Mouse (Mus musculus) left cerebral cortex, adult 2 months (tissue): ENCODE measurements around the gene Pik3r5. TPM values are rescaled to one million over a fixed set of nuclear protein-coding genes. Genes with fewer than 3 reads are reported as not detected.

Experiments used
- DNase-seq, 2 experiments: peaks; one replicate each; pipeline ENCODE4 v3.0.0; 2021 to 2022; ENCODE audit warnings: low spot score in 2 of 2, mixed read lengths in 1 of 2; ENCODE audit errors: extremely low spot score in 1 of 2
- H3K27ac ChIP-seq: fragments of 200-600 bp; 2 replicates; pipeline ENCODE4 v1.8.1; 2022
- H3K4me3 ChIP-seq: fragments of 200-600 bp; 2 replicates; pipeline ENCODE4 v1.8.1; 2022
- CTCF ChIP-seq: fragments of 200-600 bp; IDR thresholded peaks from 2 replicates; pipeline ENCODE4 v1.8.1; 2022; ENCODE audit warnings: antibody characterized with exemption, mild to moderate bottlenecking, moderate library complexity
- intact Hi-C: fragments of 180-260 bp; cut with DNase I; formaldehyde crosslinking; loops from one replicate; pipeline ENCODE4 v1.15.1; 2025
- total RNA-seq, 2 experiments: library from RNA; stranded (reverse); gene quantifications; 2 replicates each; pipeline ENCODE4 v1.2.3; 2021

Gene Pik3r5
- total RNA-seq, 2 experiments from 2014 or later, result 2.6 to 2.9 TPM

DNA sequence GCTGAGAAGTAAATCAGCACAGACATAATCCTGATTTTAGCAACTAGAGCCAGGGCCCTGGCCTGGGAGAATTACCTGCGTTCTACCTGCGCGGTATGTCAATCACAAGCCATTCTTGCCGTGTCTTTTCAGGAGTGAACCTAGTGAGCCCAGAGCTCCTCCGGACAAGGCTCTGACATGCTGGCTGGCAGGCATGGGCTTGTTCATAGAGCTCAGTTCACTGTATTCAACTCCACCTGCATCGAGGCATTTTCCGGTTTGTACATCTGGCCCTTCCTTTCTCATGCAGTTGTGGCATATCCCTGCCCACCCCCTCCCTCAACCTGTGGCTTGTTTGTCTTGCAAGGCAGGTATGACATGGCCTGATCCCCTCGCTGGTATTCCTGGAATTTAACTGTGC, 26.3 kb upstream of the Pik3r5 start:
- Histone ChIP-seq H3K4me3 (no peak overlapping the region), H3K27ac (no peak overlapping the region)
- no peak for DNase-seq
- intact Hi-C loops, result loop anchor here (5.0 kb wide), 1 partner anchor 583 kb away; no protein-coding TSS in a partner anchor
- TF ChIP-seq CTCF, result no peak

GRCm38 (mm10) chr11:68407266-68407926, 24.5 kb upstream of the Pik3r5 start:
- no peak for TF ChIP-seq CTCF
- no peak for DNase-seq
- intact Hi-C loops, result loop anchor here (5.0 kb wide), 1 partner anchor 585 kb away; no protein-coding TSS in a partner anchor
- Histone ChIP-seq H3K4me3 (no peak overlapping the region), H3K27ac (no peak overlapping the region)

- intact Hi-C loops, result loop anchor here (1.0 to 5.0 kb wide), 3 partner anchors 195 to 586 kb away; no protein-coding TSS in a partner anchor
- no peak overlapping the region for H3K27ac ChIP-seq
- TF ChIP-seq CTCF, result peak; percentile 93
- H3K4me3 ChIP-seq, result no peak overlapping the region
- peak; percentile 67 to 72 for DNase-seq
These were observed 23.8 kb upstream of the Pik3r5 start for GRCm38 (mm10) chr11:68408127-68408526.

DNA sequence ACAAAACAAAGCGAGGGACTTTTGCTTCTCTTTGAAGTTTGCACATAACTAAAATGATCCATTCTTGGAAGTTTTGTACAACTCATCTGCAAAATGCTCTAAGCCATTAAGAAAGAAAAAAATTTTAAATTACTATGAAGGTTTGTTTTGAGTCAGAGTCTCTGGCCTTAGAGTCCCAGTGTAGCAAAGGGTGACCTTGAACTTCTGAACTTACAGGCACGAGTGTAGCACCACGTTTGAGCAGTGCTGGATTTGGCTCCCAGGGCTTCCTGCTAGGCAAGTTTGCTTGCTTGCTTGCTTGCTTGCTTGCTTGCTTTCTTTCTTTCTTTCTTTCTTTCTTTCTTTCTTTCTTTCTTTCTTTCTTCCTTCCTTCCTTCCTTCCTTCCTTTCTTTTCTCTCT, 14.9 kb upstream of the Pik3r5 start:
- no peak for TF ChIP-seq CTCF
- intact Hi-C loops, result no loop called here
- no peak overlapping the region for H3K4me3 ChIP-seq
- DNase-seq, result no peak
- H3K27ac ChIP-seq, result no peak overlapping the region

GRCm38 (mm10) chr11:68417831-68418230, 14.1 kb upstream of the Pik3r5 start:
- peak; percentile 87 for TF ChIP-seq CTCF
- intact Hi-C loops, result no loop called here
- DNase-seq, result peak in 1 of 2 experiments; percentile 29
- no peak overlapping the region for H3K4me3 ChIP-seq
- no peak overlapping the region for H3K27ac ChIP-seq

GRCm38 (mm10) chr11:68425492-68426315, 6.2 kb upstream of the Pik3r5 start:
- H3K4me3 ChIP-seq, result no peak overlapping the region
- H3K27ac ChIP-seq, result no peak overlapping the region
- TF ChIP-seq CTCF, result no peak
- DNase-seq, result no peak
- intact Hi-C loops, result no loop called here

- TF ChIP-seq CTCF, result no peak
- intact Hi-C loops, result no loop called here
- no peak for DNase-seq
- H3K27ac ChIP-seq, result no peak overlapping the region
- H3K4me3 ChIP-seq, result no peak overlapping the region
These were observed 4.8 kb upstream of the Pik3r5 start for GRCm38 (mm10) chr11:68427083-68427570.

DNA sequence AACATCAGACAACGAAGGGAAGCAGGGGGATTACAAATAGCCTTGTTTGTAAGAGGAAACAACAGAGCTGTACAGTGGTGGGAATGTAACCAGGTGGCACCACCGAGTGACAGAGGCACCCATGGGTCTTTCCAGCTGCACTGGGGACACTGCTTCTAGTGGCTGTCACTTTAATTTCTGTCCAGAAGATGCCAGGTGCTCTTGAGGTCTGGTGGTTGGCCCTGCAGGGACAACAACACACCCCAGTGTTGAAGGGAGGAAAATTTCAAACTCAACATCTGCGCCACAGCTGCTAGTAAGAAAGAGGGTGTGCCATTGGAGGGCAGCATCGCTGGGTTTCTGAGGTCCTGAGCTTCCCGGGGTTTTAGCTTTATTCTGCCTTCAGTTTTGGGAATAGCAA, 1.3 kb upstream of the Pik3r5 start:
- intact Hi-C loops, result no loop called here
- no peak for DNase-seq

GRCm38 (mm10) chr11:68432361-68433021, 570 bp downstream of the Pik3r5 start:
- DNase-seq, result no peak
- Histone ChIP-seq H3K27ac (no peak overlapping the region), H3K4me3 (peak overlapping the region; percentile 35)
- intact Hi-C loops, result no loop called here
- TF ChIP-seq CTCF, result no peak

More for the DNA sequence above, 1.3 kb upstream of the Pik3r5 start:
- TF ChIP-seq CTCF, result no peak
- Histone ChIP-seq H3K27ac (no peak overlapping the region), H3K4me3 (no peak overlapping the region)

DNA sequence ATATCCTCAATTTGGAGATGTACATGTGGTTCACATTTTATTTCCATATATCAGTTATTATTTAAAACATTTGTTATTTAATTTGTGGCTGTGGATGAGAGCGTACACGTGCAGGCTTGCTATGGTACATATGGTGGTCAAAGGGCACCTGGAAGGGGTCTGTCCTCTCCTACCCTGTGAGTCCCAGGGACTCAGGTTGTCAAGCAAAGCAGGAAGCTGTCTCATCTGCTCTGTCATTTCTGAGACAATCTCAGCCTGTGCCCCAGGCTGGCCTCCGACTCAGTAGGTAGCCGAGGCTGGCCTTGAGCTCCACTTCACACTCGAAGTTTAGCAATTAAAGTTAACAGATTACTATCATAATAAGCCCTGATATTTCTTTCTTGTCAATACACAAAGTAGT, 1.6 kb downstream of the Pik3r5 start:
- no peak overlapping the region for H3K4me3 ChIP-seq
- no peak for TF ChIP-seq CTCF
- intact Hi-C loops, result no loop called here

GRCm38 (mm10) chr11:68434697-68435096, 2.8 kb downstream of the Pik3r5 start:
- intact Hi-C loops, result no loop called here
- Histone ChIP-seq H3K4me3 (no peak overlapping the region), H3K27ac (no peak overlapping the region)
- TF ChIP-seq CTCF, result no peak
- DNase-seq, result no peak

More for the DNA sequence above, 1.6 kb downstream of the Pik3r5 start:
- no peak overlapping the region for H3K27ac ChIP-seq
- no peak for DNase-seq

DNA sequence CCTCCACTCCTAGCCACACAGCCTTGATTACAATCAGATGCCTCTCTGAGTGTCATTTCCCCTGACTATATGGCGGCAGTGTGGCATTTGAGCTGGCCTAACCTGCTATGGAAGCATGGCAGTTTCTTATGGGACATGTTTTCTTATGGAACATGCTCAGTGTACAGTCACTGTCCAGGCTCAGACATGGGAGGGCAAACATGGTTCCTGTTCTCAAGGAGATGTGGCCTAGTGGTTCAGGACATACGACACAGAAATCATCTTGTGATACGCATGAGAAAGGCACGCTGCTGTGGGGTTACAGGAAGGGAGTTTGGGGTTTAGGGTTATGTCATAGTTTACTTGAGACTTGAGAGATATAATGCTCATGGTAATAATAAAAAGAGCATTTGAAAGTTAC, 3.7 kb downstream of the Pik3r5 start:
- Histone ChIP-seq H3K4me3 (no peak overlapping the region), H3K27ac (no peak overlapping the region)
- DNase-seq, result no peak
- no peak for TF ChIP-seq CTCF
- intact Hi-C loops, result no loop called here
